Mouse (Mus musculus) heart, postnatal 0 days (tissue): Measurements from ENCODE around the gene Klhl29. TPM values are rescaled to one million over a fixed set of nuclear protein-coding genes. Genes with fewer than 3 reads are reported as not detected.

ENCODE experiments used
- ATAC-seq: fragments of 200-750 bp; cut with Nextera tagmentation; 2 replicates; pipeline ENCODE4 v1.8.0; 2017; ENCODE audit warnings: low read depth, moderate number of reproducible peaks, moderate library complexity; ENCODE audit not compliant: insufficient read depth
- DNase-seq: peaks from one replicate; pipeline ENCODE4 v3.0.0-alpha.2; 2016; ENCODE audit warnings: low spot score
- H3K27ac ChIP-seq: fragments of 300-500 bp; sonication (generic); 2 replicates; pipeline ENCODE4 v1.5.1; 2014; ENCODE audit warnings: low read depth, mild to moderate bottlenecking
- H3K27me3 ChIP-seq: fragments of 300-500 bp; sonication (generic); 2 replicates; pipeline ENCODE4 v1.6.1; 2014; ENCODE audit warnings: low read length, mixed read lengths; ENCODE audit not compliant: control insufficient read depth, insufficient read depth
- H3K36me3 ChIP-seq: fragments of 300-500 bp; sonication (generic); replicated peaks from 2 replicates; pipeline ENCODE4 v1.6.1; 2014; ENCODE audit warnings: low read length, mixed read lengths; ENCODE audit not compliant: control insufficient read depth, insufficient read depth
- H3K4me1 ChIP-seq: fragments of 300-500 bp; sonication (generic); 2 replicates; pipeline ENCODE4 v1.6.1; 2014; ENCODE audit warnings: antibody characterized with exemption; ENCODE audit not compliant: control insufficient read depth, insufficient read depth
- H3K4me2 ChIP-seq: fragments of 300-500 bp; sonication (generic); 2 replicates; pipeline ENCODE4 v1.6.1; 2014; ENCODE audit warnings: low read depth, mild to moderate bottlenecking, low read length, moderate library complexity
- H3K4me3 ChIP-seq: fragments of 300-500 bp; sonication (generic); 2 replicates; pipeline ENCODE4 v1.5.1; 2014; ENCODE audit warnings: low read depth, low read length
- H3K9ac ChIP-seq: fragments of 300-500 bp; sonication (generic); replicated peaks from 2 replicates; pipeline ENCODE4 v1.6.1; 2014; ENCODE audit warnings: low read depth, low read length, mixed read lengths
- H3K9me3 ChIP-seq: fragments of 300-500 bp; sonication (generic); replicated peaks from 2 replicates; pipeline ENCODE4 v1.6.1; 2016; ENCODE audit warnings: low read length; ENCODE audit not compliant: control insufficient read depth
- CTCF ChIP-seq: IDR thresholded peaks from 2 replicates; pipeline ENCODE4 v1.5.1; 2016; ENCODE audit warnings: antibody characterized with exemption, control low read depth, low read depth
- EP300 ChIP-seq: IDR thresholded peaks from 2 replicates; pipeline ENCODE4 v1.6.1; 2016; ENCODE audit warnings: antibody characterized with exemption, low read depth
- whole genome bisulfite sequencing: fragments of 180-500 bp; shearing (Covaris S2); extraction: QIAGEN DNeasy Blood & Tissue Kit; methylation state at CpG from one replicate; pipeline ENCODE4 v1.1.7; 2014; 5-methylcytosine and 5-hydroxymethylcytosine counted together
- polyA plus RNA-seq: library from polyadenylated mRNA; unstranded; fragments of >200 nt; fragmentation: Nextera tagmentation; extraction: Ambion mirVana; gene quantifications from 2 replicates; pipeline ENCODE4 v1.2.1, GENCODE M21; 2015
- total RNA-seq: library from RNA; depleted of rRNA; stranded (reverse); fragments of >200 nt; gene quantifications from 2 replicates; pipeline ENCODE4 v1.2.3, GENCODE M21; 2014; ENCODE audit warnings: low replicate concordance

Gene Klhl29
- total and polyA plus RNA-seq, 2 experiments from 2014 or later = 0.04 to 0.11 TPM

- H3K27me3 ChIP-seq = no peaks in the 10 kb centered on the region
- no peaks in the 10 kb centered on the region for H3K9me3 ChIP-seq
- H3K4me2 ChIP-seq = no peak overlapping the region
- ATAC-seq = 0 out of 2 replicates have a peak, but pooled peaks have one; percentile 24
- H3K27ac ChIP-seq = no peak overlapping the region
- H3K9ac ChIP-seq = no peak overlapping the region
- H3K4me3 ChIP-seq = no peak overlapping the region
- 0 out of 2 replicates have a peak, but pooled peaks cover 4% of the 10 kb centered on the region for H3K4me1 ChIP-seq
- no peaks in the 10 kb centered on the region for H3K36me3 ChIP-seq
- TF ChIP-seq EP300 = 0 out of 2 replicates have a peak, but pooled peaks have one; percentile 23
- TF ChIP-seq CTCF = no peak
- WGBS = 64% methylated on average over 9 of the region's 9 CpGs
- DNase-seq = no peak
These were observed 98.5 kb downstream of the Klhl29 start for GRCm38 (mm10) chr12:5277028-5277427.

GRCm38 (mm10) chr12:5275507-5275936, 100.0 kb downstream of the Klhl29 start:
- Histone ChIP-seq H3K27ac (no peak overlapping the region), H3K9me3 (no peaks in the 10 kb centered on the region), H3K9ac (no peak overlapping the region), H3K4me3 (no peak overlapping the region), H3K4me2 (no peak overlapping the region), H3K27me3 (no peaks in the 10 kb centered on the region), H3K36me3 (no peaks in the 10 kb centered on the region), H3K4me1 (0 out of 2 replicates have a peak, but pooled peaks cover 4% of the 10 kb centered on the region)
- ATAC-seq = no peak
- no peak for DNase-seq
- TF ChIP-seq CTCF (no peak), EP300 (no peak)
- WGBS = 62% methylated on average over 6 of the region's 6 CpGs

DNA sequence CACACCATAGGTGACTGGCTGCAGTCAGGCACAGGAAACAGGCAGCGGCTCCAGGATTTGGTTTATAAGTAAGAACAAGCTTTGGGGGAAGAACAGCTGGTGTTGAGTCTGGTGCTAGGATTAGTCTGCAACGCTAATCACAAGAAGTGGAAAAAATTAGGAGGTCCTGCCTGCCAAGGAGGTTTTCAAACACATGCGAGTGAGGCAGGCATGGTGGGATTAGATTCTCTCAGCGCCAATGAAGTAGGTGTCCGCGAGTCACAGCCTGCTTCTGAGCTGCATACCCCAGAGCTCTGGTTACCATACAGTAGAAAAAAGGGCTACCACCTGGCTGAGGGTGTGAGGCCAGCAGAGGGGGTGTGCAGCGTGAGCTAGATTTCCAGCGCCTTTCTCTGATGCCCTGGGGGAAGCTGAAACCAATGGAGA, 101.0 kb downstream of the Klhl29 start:
- Histone ChIP-seq H3K4me1 (0 out of 2 replicates have a peak, but pooled peaks cover 4% of the 10 kb centered on the region), H3K9me3 (no peaks in the 10 kb centered on the region), H3K4me2 (no peak overlapping the region), H3K27ac (no peak overlapping the region), H3K36me3 (no peaks in the 10 kb centered on the region), H3K9ac (no peak overlapping the region), H3K27me3 (no peaks in the 10 kb centered on the region), H3K4me3 (no peak overlapping the region)
- DNase-seq = no peak
- no peak for ATAC-seq
- WGBS = 82% methylated on average over 8 of the region's 8 CpGs
- TF ChIP-seq CTCF (no peak), EP300 (no peak)

DNA sequence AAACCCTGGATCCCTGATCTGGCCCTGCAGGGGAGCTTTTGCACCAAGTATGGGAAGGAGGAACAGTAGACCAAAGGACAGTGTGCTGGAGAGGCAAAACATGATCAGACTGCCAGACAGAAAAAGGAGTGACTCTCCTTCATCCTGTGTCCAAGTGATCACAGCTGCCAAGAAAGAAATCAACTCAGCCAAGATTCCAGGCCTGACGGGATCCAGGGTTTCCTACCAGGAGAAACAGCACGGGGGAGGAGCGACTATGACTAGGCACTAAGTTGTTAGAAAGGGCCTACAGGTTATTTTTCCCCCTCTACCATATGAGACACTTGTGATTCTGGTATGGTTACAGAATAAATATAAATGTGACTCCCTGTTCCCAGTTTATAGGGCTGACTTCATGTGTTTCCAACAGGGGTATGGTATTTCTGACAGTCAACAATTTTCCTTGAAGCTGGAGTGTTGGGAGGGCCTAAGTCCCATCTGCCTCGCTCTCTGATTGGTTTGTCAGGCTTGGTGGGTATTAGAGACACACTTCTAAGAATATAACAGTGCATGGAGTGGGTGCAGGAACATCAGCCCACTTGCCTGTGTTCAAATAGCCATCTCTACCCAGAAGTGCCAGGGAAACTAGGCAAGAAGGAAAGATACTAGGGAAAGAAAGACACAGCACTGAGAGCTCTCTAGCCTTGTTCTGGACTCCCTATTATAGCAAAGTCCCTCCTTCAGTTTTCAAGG, 102.0 kb downstream of the Klhl29 start:
- no peak overlapping the region for H3K4me2 ChIP-seq
- no peaks in the 10 kb centered on the region for H3K27me3 ChIP-seq
- peak; percentile 36 for DNase-seq
- 0 out of 2 replicates have a peak, but pooled peaks cover 4% of the 10 kb centered on the region for H3K4me1 ChIP-seq
- no peak for TF ChIP-seq CTCF
- TF ChIP-seq EP300 = no peak
- no peak overlapping the region for H3K27ac ChIP-seq
- H3K4me3 ChIP-seq = no peak overlapping the region
- no peak overlapping the region for H3K9ac ChIP-seq
- ATAC-seq = peak; percentile 28; the same call in 1 of the 2 replicates
- no peaks in the 10 kb centered on the region for H3K9me3 ChIP-seq
- WGBS = 54% methylated on average over 4 of the region's 4 CpGs
- no peaks in the 10 kb centered on the region for H3K36me3 ChIP-seq

- Histone ChIP-seq H3K27ac (no peak overlapping the region), H3K4me2 (no peak overlapping the region), H3K4me3 (no peak overlapping the region), H3K27me3 (no peaks in the 10 kb centered on the region), H3K9me3 (no peaks in the 10 kb centered on the region), H3K9ac (no peak overlapping the region), H3K36me3 (no peaks in the 10 kb centered on the region), H3K4me1 (peaks cover 15% of the 10 kb centered on the region; the same call in 1 of the 2 replicates)
- DNase-seq (no peak), ATAC-seq (no peak)
- WGBS = 74% methylated on average over 3 of the region's 3 CpGs
- TF ChIP-seq EP300 = no peak
- no peak for TF ChIP-seq CTCF
These were observed 105.0 kb downstream of the Klhl29 start for GRCm38 (mm10) chr12:5270527-5270926.
